8 mouse cellular contexts compared by ENCODE assay signal in the genomic region with DNA sequence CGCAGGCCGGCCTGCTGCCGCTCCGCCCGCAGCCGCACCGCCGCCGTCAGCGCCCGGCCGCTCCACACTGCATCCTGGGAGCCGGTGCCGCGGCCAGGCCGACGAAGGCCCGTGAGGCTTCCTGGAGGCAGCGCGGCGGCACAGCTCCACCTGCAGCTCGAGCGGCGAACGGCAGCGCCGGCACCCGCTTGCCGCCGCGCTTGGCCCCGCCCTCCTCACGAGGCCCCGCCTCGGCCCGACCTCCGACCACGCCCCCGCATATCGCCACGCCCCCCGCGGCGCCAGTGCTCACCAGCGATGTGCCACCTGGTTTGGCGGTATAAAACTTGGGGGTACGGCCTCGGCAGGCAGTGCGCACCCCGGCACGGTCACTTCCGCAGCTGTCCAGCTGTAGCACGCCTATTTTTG. TPM values are rescaled to one million over a fixed set of nuclear protein-coding genes. Genes with fewer than 3 reads are reported as not detected.
DNase-seq lines count a peak whose midpoint lies in the region; ATAC-seq lines count a peak whose summit lies in the region.

A gene (minus strand): TSS at position 123 of the 408 bp plus-strand sequence.

- peak within 1 kb of the TSS; percentile 84 for H3K4me3 ChIP-seq in hindbrain, embryonic 13.5 days

- peak; percentile 93 for ATAC-seq in hindbrain, embryonic 13.5 days (ENCODE audit: low FRiP score)

- H3K4me2 ChIP-seq in hindbrain, embryonic 13.5 days: peak within 1 kb of the TSS; percentile 74

- peaks cover 12% of the 10 kb centered on the region for H3K4me1 ChIP-seq in hindbrain, embryonic 13.5 days (replicated peaks)

- H3K36me3 ChIP-seq in hindbrain, embryonic 13.5 days: peaks cover 21% of the 10 kb centered on the region

- no peaks in the 10 kb centered on the region for H3K27me3 ChIP-seq in hindbrain, embryonic 13.5 days

- under 1% methylated on average over 53 of the region's 53 CpGs for WGBS in hindbrain, embryonic 13.5 days

- peak within 1 kb of the TSS; percentile 93 for H3K27ac ChIP-seq in hindbrain, embryonic 13.5 days

- H3K9me3 ChIP-seq in hindbrain, embryonic 13.5 days: no peaks in the 10 kb centered on the region

- peak; percentile 97 for DNase-seq in NIH3T3 (ENCODE audit: low read depth)
- DNase-seq in cerebellum, postnatal 10 days: peak; percentile 98
- DNase-seq in frontal cortex, postnatal 14 days (ENCODE audit: low spot score in 2 of 2): peak; percentile 74 to 87
- peak; percentile 91 to 96 for DNase-seq in layer of hippocampus, postnatal 25 days (ENCODE audit: extremely low spot score in 1 of 2, low spot score in 1 of 2)
- DNase-seq in lung, postnatal 25 days (ENCODE audit: low spot score): peak; percentile 92
- peak; percentile 94 for DNase-seq in retina, embryonic 14.5 days (ENCODE audit: low spot score)
- DNase-seq in thymus, postnatal 4 days: peak; percentile 99

- H3K9ac ChIP-seq in hindbrain, embryonic 13.5 days: peak within 1 kb of the TSS; percentile 96

RNA-seq across cellular contexts. Expression of the gene that starts here (rescaled TPM):
- 17.6 and 21.6 TPM in 2 replicates for polyA plus RNA-seq in hindbrain, embryonic 13.5 days (2015; fragmentation: Nextera tagmentation; extraction: Ambion mirVana)
- 10 to 100 TPM; 29.6 to 31.8 TPM for total RNA-seq in layer of hippocampus, postnatal 25 days (2021)

Comparison
In these comparisons a context has a peak if more than half of its experiments do, and no peak if none do; other contexts are left out.
1. Peak in every context shown above with its lines: DNase-seq, ATAC-seq, H3K4me3 ChIP-seq and H3K27ac ChIP-seq.